Mouse (Mus musculus) myocyte (in vitro differentiated cells): ENCODE measurements at regions not wholly inside any gene's neighbourhood (a gene's known extent, or its start where the extent isn't known, plus 50 kb on each side); places are given as distances from the start of the nearest gene placed in this dataset.

Source experiments
- CEBPB ChIP-seq: IDR thresholded peaks from 2 replicates; pipeline ENCODE4 v1.6.1; 2011; ENCODE audit warnings: mild to moderate bottlenecking, moderate library complexity; ENCODE audit not compliant: poor library complexity, insufficient read depth, severe bottlenecking
- E2F4 ChIP-seq: IDR thresholded peaks from one replicate; pipeline ENCODE4 v1.6.1; 2011; ENCODE audit warnings: mild to moderate bottlenecking, control low read depth, moderate library complexity; ENCODE audit not compliant: insufficient read depth
- POLR2A ChIP-seq: IDR thresholded peaks from one replicate; pipeline ENCODE4 v1.6.1; 2011; ENCODE audit warnings: low read depth, mild to moderate bottlenecking, control low read depth, moderate library complexity; ENCODE audit not compliant: insufficient read length
- POLR2AphosphoS2 ChIP-seq: IDR thresholded peaks from one replicate; pipeline ENCODE4 v1.6.1; 2011; ENCODE audit warnings: low read depth, control low read depth; ENCODE audit not compliant: insufficient read length
- SRF ChIP-seq: IDR thresholded peaks from one replicate; pipeline ENCODE4 v1.6.1; 2011; ENCODE audit warnings: low read depth; ENCODE audit not compliant: control insufficient read depth, insufficient read length
- TCF3 ChIP-seq: IDR thresholded peaks from one replicate; pipeline ENCODE4 v1.6.1; 2011; ENCODE audit warnings: low read depth, control low read depth; ENCODE audit not compliant: insufficient read length

GRCm38 (mm10) chr2:101356709-101357108, 267.8 kb upstream of the Rag2 start:
- TF ChIP-seq CEBPB = no peak
- no peak for TF ChIP-seq POLR2A
- no peak for TF ChIP-seq E2F4
- TF ChIP-seq TCF3 = no peak
- TF ChIP-seq POLR2AphosphoS2 = no peak
- no peak for TF ChIP-seq SRF
